Mouse (Mus musculus): ENCODE data around the gene 1700001O22Rik. TPM values are rescaled to one million over a fixed set of nuclear protein-coding genes. Genes with fewer than 3 reads are reported as not detected.

1700001O22Rik gene
- polyA plus RNA-seq, 1 experiment = not detected

DNA sequence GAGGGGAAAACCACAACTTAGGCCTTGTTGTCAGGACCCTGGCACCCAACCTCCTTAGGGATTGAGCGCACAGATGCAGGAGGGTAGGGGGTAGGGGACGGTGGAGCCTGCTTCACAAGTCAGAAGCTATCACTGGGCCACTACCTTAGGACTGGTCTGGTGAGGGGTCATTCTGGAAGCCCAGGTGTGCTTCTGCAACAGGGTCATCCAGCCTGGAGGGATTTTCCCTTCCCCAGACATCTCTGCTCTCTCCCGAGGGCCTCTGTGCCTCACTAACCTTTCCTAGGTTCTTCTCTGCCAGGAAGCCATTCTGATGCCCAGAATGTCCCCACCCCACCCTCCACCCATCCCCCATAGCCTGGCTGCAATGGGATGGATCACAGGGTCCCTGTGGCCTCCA lies 48.6 kb downstream of the 1700001O22Rik start:
- no peak for TF ChIP-seq GATA1 (IDR thresholded peaks at IDR 0.05; ENCODE audit: low read length)

- no peak for TF ChIP-seq GATA1 (IDR thresholded peaks at IDR 0.05; ENCODE audit: low read length)
Observed at GRCm38 (mm10) chr2:30753219-30753618, 50.2 kb downstream of the 1700001O22Rik start.

DNA sequence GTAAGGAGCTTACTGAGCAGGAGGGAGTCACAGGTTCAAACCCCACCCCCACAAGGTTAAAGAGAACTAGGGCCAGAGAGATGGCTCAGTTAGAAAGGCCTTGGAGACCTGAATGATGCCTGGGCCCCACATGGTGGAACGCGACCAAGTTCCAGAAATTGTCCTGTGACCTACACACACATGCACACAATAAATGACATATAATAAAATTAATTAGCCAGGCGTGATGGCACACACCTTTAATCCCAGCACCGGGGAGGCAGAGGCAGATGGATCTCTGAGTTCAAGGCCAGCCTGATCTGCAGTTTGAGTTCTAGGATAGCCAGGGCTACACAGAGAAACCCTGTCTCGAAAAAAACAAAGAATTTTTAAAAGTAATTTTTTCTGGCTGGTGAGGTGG lies 51.0 kb downstream of the 1700001O22Rik start:
- no peak for TF ChIP-seq GATA1 (IDR thresholded peaks at IDR 0.05; ENCODE audit: low read length)

GRCm38 (mm10) chr2:30750025-30750424 lies 53.4 kb downstream of the 1700001O22Rik start:
- TF ChIP-seq GATA1 (IDR thresholded peaks at IDR 0.05; ENCODE audit: low read length) = no peak

GRCm38 (mm10) chr2:30747602-30748162 lies 55.8 kb downstream of the 1700001O22Rik start:
- TF ChIP-seq GATA1 (IDR thresholded peaks at IDR 0.05; ENCODE audit: low read length) = no peak

Other genes starting within 250 kb of the 1700001O22Rik start
- 0.16 and 0.21 TPM in 2 replicates for gene Cstad, start 208.6 kb downstream of the 1700001O22Rik start, polyA plus RNA-seq (2012)
- 68.9 and 78.9 TPM in 2 replicates for gene Ntmt1, start 4.2 kb upstream of the 1700001O22Rik start, polyA plus RNA-seq (2012)
- 44.5 and 49.3 TPM in 2 replicates for gene Asb6, start 26.7 kb upstream of the 1700001O22Rik start, polyA plus RNA-seq (2012)
- gene Prrx2, start 31.3 kb upstream of the 1700001O22Rik start, polyA plus RNA-seq (2012) = not detected in 2 replicates
- not detected in 2 replicates for gene Ptges, start 126.2 kb upstream of the 1700001O22Rik start, polyA plus RNA-seq (2012)
- gene Tor1b, start 149.3 kb upstream of the 1700001O22Rik start, polyA plus RNA-seq (2012) = 19.3 and 19.9 TPM in 2 replicates
- 95.5 and 111 TPM in 2 replicates for gene Tor1a, start 164.3 kb upstream of the 1700001O22Rik start, polyA plus RNA-seq (2012)
- gene BC005624, start 178.5 kb upstream of the 1700001O22Rik start, polyA plus RNA-seq (2012) = 10.4 and 24.1 TPM in 2 replicates
- 6.3 and 9.2 TPM in 2 replicates for gene Usp20, start 178.6 kb upstream of the 1700001O22Rik start, polyA plus RNA-seq (2012)